Mouse (Mus musculus) intestine, embryonic 14.5 days (tissue): ENCODE measurements around the gene Smco3. TPM values are rescaled to one million over a fixed set of nuclear protein-coding genes. Genes with fewer than 3 reads are reported as not detected.
"Not testable (repeated sequence)": the region's sequence is repeated elsewhere in the genome, so short reads cannot be mapped to it uniquely, and the experiment has no call there.

Experiments
- ATAC-seq: fragments of 200-750 bp; cut with Nextera tagmentation; replicated peaks from 2 replicates; pipeline ENCODE4 v1.8.0; 2017; ENCODE audit warnings: low read depth, moderate number of reproducible peaks, moderate TSS enrichment, moderate library complexity; ENCODE audit not compliant: low FRiP score, low TSS enrichment
- DNase-seq: peaks from one replicate; pipeline ENCODE4 v3.0.0-alpha.2; 2018; ENCODE audit warnings: low spot score
- H3K27ac ChIP-seq: fragments of 300-500 bp; sonication (generic); 2 replicates; pipeline ENCODE4 v1.5.1; 2014; ENCODE audit warnings: low read depth, mild to moderate bottlenecking, control low read depth
- H3K27me3 ChIP-seq: fragments of 300-500 bp; sonication (generic); replicated peaks from 2 replicates; pipeline ENCODE4 v1.6.1; 2014; ENCODE audit warnings: low read length, control low read depth; ENCODE audit not compliant: control insufficient read depth, insufficient read depth
- H3K36me3 ChIP-seq: fragments of 300-500 bp; sonication (generic); 2 replicates; pipeline ENCODE4 v1.6.1; 2014; ENCODE audit warnings: low read length, control low read depth; ENCODE audit not compliant: control insufficient read depth, insufficient read depth
- H3K4me1 ChIP-seq: fragments of 300-500 bp; sonication (generic); replicated peaks from 2 replicates; pipeline ENCODE4 v1.6.1; 2014; ENCODE audit warnings: low read length, control low read depth, mixed read lengths; ENCODE audit not compliant: control insufficient read depth, insufficient read depth
- H3K4me2 ChIP-seq: fragments of 300-500 bp; sonication (generic); 2 replicates; pipeline ENCODE4 v1.6.1; 2014; ENCODE audit warnings: low read length
- H3K4me3 ChIP-seq: fragments of 300-500 bp; sonication (generic); 2 replicates; pipeline ENCODE4 v1.5.1; 2014; ENCODE audit warnings: low read depth, low read length, control low read depth, mixed read lengths
- H3K9ac ChIP-seq: fragments of 300-500 bp; sonication (generic); 2 replicates; pipeline ENCODE4 v1.6.1; 2014; ENCODE audit warnings: mild to moderate bottlenecking, low read length
- H3K9me3 ChIP-seq: fragments of 300-500 bp; sonication (generic); 2 replicates; pipeline ENCODE4 v1.6.1; 2016; ENCODE audit warnings: low read length, control low read depth; ENCODE audit not compliant: control insufficient read depth
- WGBS: fragments of 180-500 bp; shearing (Covaris S2); extraction: QIAGEN DNeasy Blood & Tissue Kit; methylation state at CpG from one replicate; pipeline ENCODE4 v1.1.7; 2014; 5-methylcytosine and 5-hydroxymethylcytosine counted together
- polyA plus RNA-seq: library from polyadenylated mRNA; unstranded; fragments of >200 nt; fragmentation: Nextera tagmentation; extraction: Ambion mirVana; gene quantifications from 2 replicates; pipeline ENCODE4 v1.2.1, GENCODE M21; 2014

The Smco3 gene
- polyA plus RNA-seq, 1 experiment from 2014 or later, result 4.0 TPM

DNA sequence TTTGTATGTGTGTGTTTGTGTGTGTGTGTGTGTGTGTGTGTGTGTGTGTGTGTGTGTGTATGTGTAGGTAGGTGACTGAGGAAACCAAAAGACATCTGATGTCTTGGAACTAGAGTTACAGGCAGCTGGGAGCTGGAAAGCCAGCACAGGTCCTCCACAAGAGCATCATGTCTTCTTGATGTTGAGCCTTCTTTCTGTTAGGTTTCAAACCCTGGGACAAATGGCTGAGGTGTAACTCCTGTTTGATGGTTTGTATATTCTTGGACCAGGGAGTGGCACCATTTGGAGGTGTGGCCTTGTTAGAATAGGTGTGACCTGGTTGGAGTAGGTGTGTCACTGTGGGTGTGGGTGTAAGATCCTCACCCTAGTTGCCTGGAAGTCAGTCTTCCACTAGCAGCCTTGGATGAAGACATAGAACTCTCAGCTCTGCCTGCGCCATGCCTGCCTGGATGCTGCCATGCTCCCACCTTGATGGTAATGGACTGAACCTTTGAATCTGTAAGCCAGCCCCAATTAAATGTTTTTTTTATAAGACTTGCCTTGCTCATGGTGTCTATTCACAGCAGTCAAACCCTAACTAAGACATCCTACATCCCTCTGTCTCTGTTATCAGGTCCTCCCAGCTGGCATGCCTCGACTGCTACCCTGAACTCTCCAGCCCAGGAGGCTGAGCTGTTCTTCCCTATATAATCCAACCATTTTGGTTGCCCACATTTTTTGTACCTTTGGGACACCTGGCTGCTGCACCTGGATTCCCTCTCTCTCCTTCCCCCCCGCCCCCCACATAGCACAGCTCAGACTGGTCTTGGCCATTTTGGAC, 37.2 kb downstream of the Smco3 start:
- not testable (repeated sequence) for H3K27ac ChIP-seq
- WGBS, result 81% methylated on average over 3 of the region's 3 CpGs
- H3K4me1 ChIP-seq, result peaks cover 11% of the 10 kb centered on the region

GRCm38 (mm10) chr6:136795850-136796249, 39.4 kb downstream of the Smco3 start:
- no peaks in the 10 kb centered on the region for H3K9me3 ChIP-seq
- H3K9ac ChIP-seq, result no peak overlapping the region
- no peak overlapping the region for H3K4me2 ChIP-seq
- no peaks in the 10 kb centered on the region for H3K36me3 ChIP-seq
- H3K4me1 ChIP-seq, result peaks cover 10% of the 10 kb centered on the region
- no peak overlapping the region for H3K27ac ChIP-seq
- H3K27me3 ChIP-seq, result no peaks in the 10 kb centered on the region
- peak; percentile 48 for DNase-seq
- no peak overlapping the region for H3K4me3 ChIP-seq
- no peak for ATAC-seq
- 65% methylated on average over 6 of the region's 6 CpGs for WGBS

More for the DNA sequence above, 37.2 kb downstream of the Smco3 start:
- not testable (repeated sequence) for H3K27me3 ChIP-seq, H3K9ac ChIP-seq, DNase-seq, H3K4me2 ChIP-seq, H3K36me3 ChIP-seq, ATAC-seq, H3K9me3 ChIP-seq, H3K4me3 ChIP-seq

DNA sequence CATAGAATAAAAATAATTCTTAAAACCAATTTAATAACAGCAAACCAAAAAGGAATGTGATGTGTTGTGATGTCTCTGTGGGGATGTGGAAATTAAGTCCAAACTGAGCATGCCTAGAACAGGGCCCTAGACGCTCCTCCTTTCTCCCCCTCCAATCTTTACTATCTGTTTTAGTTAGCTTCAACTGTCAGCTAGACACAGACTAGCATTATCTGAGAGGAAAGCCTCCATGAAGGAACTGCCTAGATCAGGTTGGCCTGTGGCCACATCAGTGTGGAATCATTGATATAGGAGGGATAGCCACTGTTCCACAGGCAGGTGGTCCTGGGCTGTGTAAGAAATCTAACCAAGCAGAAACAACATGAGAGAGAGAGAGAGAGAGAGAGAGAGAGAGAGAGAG, 40.1 kb downstream of the Smco3 start:
- Histone ChIP-seq H3K9ac (no peak overlapping the region), H3K4me3 (no peak overlapping the region), H3K4me1 (peaks cover 10% of the 10 kb centered on the region), H3K27me3 (no peaks in the 10 kb centered on the region), H3K36me3 (no peaks in the 10 kb centered on the region), H3K9me3 (no peaks in the 10 kb centered on the region), H3K27ac (no peak overlapping the region), H3K4me2 (no peak overlapping the region)
- DNase-seq, result peak; percentile 45
- 72% methylated on average over 1 of the region's 1 CpGs for WGBS
- ATAC-seq, result no peak

- no peaks in the 10 kb centered on the region for H3K9me3 ChIP-seq
- H3K4me3 ChIP-seq, result peak overlapping the region; percentile 24
- no peaks in the 10 kb centered on the region for H3K27me3 ChIP-seq
- H3K36me3 ChIP-seq, result no peaks in the 10 kb centered on the region
- DNase-seq (peak; percentile 63), ATAC-seq (peak; percentile 54)
- WGBS, result under 1% methylated on average over 24 of the region's 24 CpGs
- H3K4me2 ChIP-seq, result peak overlapping the region; percentile 53
- H3K4me1 ChIP-seq, result peaks cover 10% of the 10 kb centered on the region
- peak overlapping the region; percentile 23 for H3K9ac ChIP-seq
- no peak overlapping the region; the same call in 1 of the 2 replicates for H3K27ac ChIP-seq
These were observed 41.3 kb downstream of the Smco3 start for GRCm38 (mm10) chr6:136793831-136794525.

DNA sequence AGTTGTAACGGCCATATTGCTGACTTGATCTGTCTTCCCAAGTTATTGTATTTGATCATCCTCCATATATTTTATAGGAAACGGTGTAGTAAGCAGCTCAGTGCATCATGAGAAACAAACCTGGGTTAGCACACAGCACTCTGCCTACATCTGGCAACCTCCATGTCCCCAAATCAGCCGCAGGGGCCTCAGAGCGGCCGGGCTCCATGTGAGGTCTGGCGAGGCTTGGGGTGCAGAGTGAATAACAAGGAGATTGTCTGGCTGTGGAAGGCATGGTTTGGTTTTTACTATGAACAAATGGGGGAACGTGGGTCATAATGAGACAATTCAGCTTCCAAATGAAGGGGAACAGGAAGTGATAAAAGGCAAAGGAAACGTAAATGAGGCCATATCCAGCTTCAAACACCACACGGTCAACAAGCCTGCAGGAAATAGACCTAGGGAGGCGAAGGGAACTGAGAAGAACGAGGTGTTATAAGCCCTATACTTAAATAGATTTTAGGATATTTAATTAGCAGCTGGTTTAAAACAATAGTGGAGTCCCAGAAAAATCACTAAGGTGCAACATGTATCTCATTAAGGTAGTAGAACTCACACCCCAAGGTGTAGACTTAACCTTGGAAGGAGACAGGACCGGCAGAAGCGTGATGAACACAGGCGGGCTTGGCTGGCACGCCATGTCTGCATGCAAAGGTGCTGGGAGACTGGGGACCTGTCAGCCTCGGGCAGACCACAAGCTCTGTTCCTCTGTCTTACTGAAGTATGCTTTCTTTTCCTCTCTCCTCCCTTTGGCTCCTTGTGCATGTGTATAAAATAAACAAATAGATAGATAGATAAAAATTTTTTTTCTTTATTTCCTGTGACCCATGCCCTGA, 42.1 kb downstream of the Smco3 start:
- peak overlapping the region; percentile 24; the same call in 1 of the 2 replicates for H3K4me3 ChIP-seq
- peak overlapping the region; percentile 53 for H3K4me2 ChIP-seq
- no peaks in the 10 kb centered on the region for H3K36me3 ChIP-seq
- H3K4me1 ChIP-seq, result peaks cover 10% of the 10 kb centered on the region
- H3K9ac ChIP-seq, result peak overlapping the region; percentile 23; the same call in 1 of the 2 replicates
- DNase-seq, result peak; percentile 55
- H3K27me3 ChIP-seq, result no peaks in the 10 kb centered on the region
- H3K27ac ChIP-seq, result no peak overlapping the region
- H3K9me3 ChIP-seq, result no peaks in the 10 kb centered on the region
- no peak; the same call in 1 of the 2 replicates for ATAC-seq
- 34% methylated on average over 16 of the region's 16 CpGs for WGBS

DNA sequence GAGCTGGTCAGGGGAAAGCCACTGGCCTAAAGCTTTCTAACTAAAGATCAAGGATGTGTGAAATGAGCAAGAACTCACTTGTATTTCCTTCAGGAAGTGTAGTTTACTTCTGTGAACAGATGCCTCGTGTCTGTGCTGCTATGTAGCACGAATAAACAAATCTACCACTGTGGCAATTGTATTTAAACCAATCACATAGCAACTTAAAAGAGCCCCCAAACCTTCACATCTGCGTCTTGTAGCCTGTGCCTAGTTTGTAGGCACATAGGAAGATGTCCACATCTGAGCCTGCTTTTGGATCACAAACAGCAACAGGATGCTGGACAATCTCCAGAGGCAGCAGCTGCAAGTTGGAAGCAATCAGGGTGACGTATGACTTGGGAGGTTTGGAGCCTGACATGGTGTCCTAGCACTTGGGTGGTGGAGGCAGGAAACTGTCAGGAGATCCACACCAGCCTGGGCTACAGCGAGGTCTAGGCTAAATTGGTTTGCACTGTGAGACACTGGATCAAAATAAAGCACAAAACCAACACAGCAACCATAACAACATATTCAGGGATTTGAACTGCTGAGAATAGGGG, 45.8 kb downstream of the Smco3 start:
- Histone ChIP-seq H3K27ac (peak overlapping the region; percentile 78), H3K4me1 (peaks cover 10% of the 10 kb centered on the region), H3K4me2 (no peak overlapping the region), H3K9me3 (no peaks in the 10 kb centered on the region), H3K27me3 (no peaks in the 10 kb centered on the region), H3K9ac (no peak overlapping the region), H3K36me3 (no peaks in the 10 kb centered on the region), H3K4me3 (no peak overlapping the region)
- no peak for DNase-seq
- ATAC-seq, result peak; percentile 48; the same call in 1 of the 2 replicates
- 37% methylated on average over 5 of the region's 5 CpGs for WGBS

DNA sequence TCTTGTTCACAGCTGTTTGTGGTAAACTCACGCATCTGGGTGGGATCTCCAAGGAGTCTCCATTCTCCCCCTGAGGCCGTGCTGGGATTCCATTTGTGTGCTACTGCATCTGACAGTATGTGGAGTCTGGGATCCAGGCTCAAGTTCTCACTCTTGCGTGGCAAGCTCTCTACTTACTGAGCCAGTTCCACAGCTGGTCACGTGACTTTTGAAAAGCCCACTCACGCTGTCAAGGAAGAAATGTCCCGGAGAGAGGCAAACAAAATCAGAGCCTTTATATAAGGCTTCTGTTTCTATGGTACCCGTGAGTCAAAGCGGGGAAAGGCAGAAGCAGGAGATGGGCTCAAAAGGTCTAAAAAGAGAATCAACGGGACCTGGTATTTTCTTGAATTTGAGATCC, 52.5 kb downstream of the Smco3 start:
- no peak overlapping the region for H3K9ac ChIP-seq
- no peaks in the 10 kb centered on the region for H3K4me1 ChIP-seq
- DNase-seq, result peak; percentile 48
- no peak for ATAC-seq
- H3K36me3 ChIP-seq, result no peaks in the 10 kb centered on the region
- no peaks in the 10 kb centered on the region for H3K9me3 ChIP-seq
- H3K4me3 ChIP-seq, result no peak overlapping the region
- H3K27ac ChIP-seq, result 0 out of 2 replicates have a peak overlapping the region, but pooled peaks have one; percentile 18
- H3K27me3 ChIP-seq, result no peaks in the 10 kb centered on the region
- H3K4me2 ChIP-seq, result no peak overlapping the region
- 82% methylated on average over 9 of the region's 9 CpGs for WGBS

DNA sequence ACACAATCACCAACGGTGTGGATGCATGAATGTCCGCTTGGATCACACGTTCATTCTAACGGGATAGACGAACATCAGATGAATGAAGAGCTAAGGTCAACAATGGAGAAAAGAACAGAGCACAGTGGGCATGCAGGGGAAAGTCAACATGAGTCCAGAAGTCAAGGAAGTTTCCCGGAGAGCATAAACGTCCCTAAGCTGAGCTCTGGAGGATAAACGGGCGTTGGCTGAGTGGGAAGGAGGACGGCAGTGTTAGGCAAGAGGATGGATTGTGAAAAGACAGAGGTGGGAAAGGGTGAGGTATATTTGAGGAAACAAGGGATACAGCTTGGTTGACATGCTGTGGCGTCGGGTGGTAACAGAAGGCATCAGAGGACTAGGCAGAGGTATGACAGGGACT, 53.1 kb downstream of the Smco3 start:
- ATAC-seq, result 0 out of 2 replicates have a peak, but pooled peaks have one; percentile 7
- Histone ChIP-seq H3K36me3 (no peaks in the 10 kb centered on the region), H3K9me3 (no peaks in the 10 kb centered on the region), H3K9ac (no peak overlapping the region), H3K27me3 (no peaks in the 10 kb centered on the region), H3K4me3 (no peak overlapping the region; the same call in 1 of the 2 replicates), H3K27ac (0 out of 2 replicates have a peak overlapping the region, but pooled peaks have one; percentile 18), H3K4me1 (no peaks in the 10 kb centered on the region), H3K4me2 (peak overlapping the region; percentile 16)
- DNase-seq, result peak; percentile 53
- WGBS, result 75% methylated on average over 12 of the region's 12 CpGs
